8 mouse cellular contexts compared by ENCODE assay signal in the genomic region with DNA sequence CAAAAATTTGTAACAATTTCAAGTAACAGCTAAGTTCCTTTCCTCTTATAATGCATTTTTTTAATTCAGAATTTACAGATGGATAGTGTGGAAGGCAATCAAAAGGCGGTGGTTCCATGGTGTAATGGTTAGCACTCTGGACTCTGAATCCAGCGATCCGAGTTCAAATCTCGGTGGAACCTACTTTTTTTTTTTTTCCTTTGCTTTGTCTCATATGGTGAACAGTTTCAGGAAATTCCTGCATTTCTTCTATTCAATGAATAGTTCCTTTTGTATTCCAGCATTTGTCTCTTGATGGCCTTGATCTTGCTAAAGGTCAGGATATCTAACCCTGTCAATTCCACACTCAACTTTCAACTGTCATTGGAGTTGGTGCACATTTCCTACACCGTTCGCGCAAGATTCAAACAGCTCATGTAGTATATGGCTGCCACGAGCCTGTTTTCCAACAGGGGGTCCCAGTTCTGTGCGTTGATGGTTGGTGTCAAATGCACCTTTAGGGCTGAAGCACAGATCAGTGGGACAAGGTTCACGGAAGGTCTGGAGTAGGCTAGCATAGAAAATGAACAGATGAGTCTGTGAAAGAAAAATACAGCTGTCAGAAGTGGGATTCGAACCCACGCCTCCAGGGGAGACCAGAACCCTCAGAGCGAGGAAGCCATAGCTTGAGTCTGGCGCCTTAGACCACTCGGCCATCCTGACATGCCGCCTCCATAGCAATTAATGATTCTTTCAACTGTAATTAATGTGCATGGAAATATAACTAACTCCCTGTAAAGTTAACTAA. TPM values are rescaled to one million over a fixed set of nuclear protein-coding genes. Genes with fewer than 3 reads are reported as not detected.
DNase-seq lines count a peak whose midpoint lies in the region; ATAC-seq lines count a peak whose summit lies in the region.

No protein-coding gene starts in this region.

- 2% methylated on average over 16 of the region's 16 CpGs for WGBS in forebrain, embryonic 14.5 days

- no peaks in the 10 kb centered on the region for H3K9me3 ChIP-seq in forebrain, embryonic 14.5 days (replicated peaks; ENCODE audit: control insufficient read depth, low read length)

- H3K27ac ChIP-seq in forebrain, embryonic 14.5 days (ENCODE audit: low read depth, low read length) = no peak overlapping the region

- no peak overlapping the region for H3K9ac ChIP-seq in forebrain, embryonic 14.5 days (ENCODE audit: low read length)

- H3K4me3 ChIP-seq in forebrain, embryonic 14.5 days (ENCODE audit: low read depth, low read length) = peak overlapping the region; percentile 46

- no peaks in the 10 kb centered on the region for H3K27me3 ChIP-seq in forebrain, embryonic 14.5 days (replicated peaks; ENCODE audit: control insufficient read depth, insufficient read depth, low read length)

- peaks cover 4% of the 10 kb centered on the region; the same call in 1 of the 2 replicates for H3K4me1 ChIP-seq in forebrain, embryonic 14.5 days (ENCODE audit: control insufficient read depth, insufficient read depth, low read length)

- H3K36me3 ChIP-seq in forebrain, embryonic 14.5 days (ENCODE audit: control insufficient read depth, insufficient read depth, low read length) = no peaks in the 10 kb centered on the region

- peak overlapping the region; percentile 89 for H3K4me2 ChIP-seq in forebrain, embryonic 14.5 days (ENCODE audit: low read length)

- intact Hi-C loops in heart, postnatal 36 days (cut with DNase I) = loop anchor here (5.0 kb wide), 1 partner anchor 105 kb away; no protein-coding TSS in a partner anchor

- DNase-seq in NIH3T3 (ENCODE audit: low read depth) = peak; percentile 85
- peak; percentile 68 for DNase-seq in cerebellum, adult 11-12 months
- DNase-seq in forebrain, embryonic 14.5 days (ENCODE audit: low spot score) = peak; percentile 88
- DNase-seq in heart, postnatal 36 days = peak; percentile 69 to 78
- peak; percentile 64 to 75 for DNase-seq in layer of hippocampus, postnatal 10 days (ENCODE audit: low spot score in 2 of 2)
- DNase-seq in lung, postnatal 10 days = peak; percentile 70
- peak; percentile 90 for DNase-seq in retina, embryonic 14.5 days (ENCODE audit: low spot score)

- ATAC-seq in forebrain, embryonic 14.5 days = peak; percentile 41
- ATAC-seq in monocyte, adult 5-6 weeks (replicated peaks; ENCODE audit: insufficient number of reproducible peaks, low FRiP score, low TSS enrichment, poor library complexity, severe bottlenecking) = no peak

RNA-seq across cellular contexts. Expression of gene Trim27, which starts 6.8 kb away (rescaled TPM):
- polyA plus RNA-seq in forebrain, embryonic 14.5 days (2014; fragmentation: Nextera tagmentation; extraction: Ambion mirVana) = 80.7 and 82.3 TPM in 2 replicates
- 10 to 100 TPM; 19.7 to 20.0 TPM for total RNA-seq in heart, postnatal 36 days (2021)
- 10 to 100 TPM; 43.6 to 50.7 TPM for total RNA-seq in layer of hippocampus, postnatal 10 days (2021)
- total RNA-seq in monocyte, adult 5-6 weeks (2017) = 81.0 to 103 TPM (median 88.2 TPM) in 3 replicates

RNA-seq across cellular contexts. Expression of gene Olfr1368, which starts 26.8 kb away (rescaled TPM):
- not detected in 2 replicates for polyA plus RNA-seq in forebrain, embryonic 14.5 days (2014; fragmentation: Nextera tagmentation; extraction: Ambion mirVana)
- total RNA-seq in heart, postnatal 36 days (2021) = not detected
- not detected for total RNA-seq in layer of hippocampus, postnatal 10 days (2021)
- not detected in 3 replicates for total RNA-seq in monocyte, adult 5-6 weeks (2017)

RNA-seq across cellular contexts. Expression of gene Olfr263, which starts 43.0 kb away (rescaled TPM):
- not detected in 2 replicates for polyA plus RNA-seq in forebrain, embryonic 14.5 days (2014; fragmentation: Nextera tagmentation; extraction: Ambion mirVana)
- not detected for total RNA-seq in heart, postnatal 36 days (2021)
- not detected for total RNA-seq in layer of hippocampus, postnatal 10 days (2021)
- total RNA-seq in monocyte, adult 5-6 weeks (2017) = not detected in 3 replicates
